Mouse (Mus musculus): ENCODE data around the gene Mfn2.
A peak's percentile ranks its signal among the peaks of the same experiment; 100 is the strongest.

The Mfn2 gene

DNA sequence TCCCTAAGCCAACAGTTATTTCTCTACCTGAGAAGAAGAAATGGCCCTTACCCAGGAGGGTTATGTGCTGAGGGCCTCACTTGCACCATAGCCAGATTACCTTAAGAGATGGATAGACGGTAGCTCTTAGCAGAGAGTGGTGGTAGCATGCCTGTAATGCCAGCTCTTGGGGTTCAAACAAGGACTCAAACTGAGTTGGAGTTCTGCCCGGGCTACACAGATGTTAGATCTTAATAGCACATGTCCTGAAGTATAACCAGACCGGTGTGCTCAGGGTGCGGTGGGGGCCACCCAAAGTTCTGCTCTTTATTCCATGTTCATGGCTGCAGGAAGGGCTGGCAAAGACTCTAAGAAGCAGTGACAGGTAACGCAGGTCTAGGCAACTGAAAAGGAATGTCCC, 5.0 kb upstream of the Mfn2 start:
- DNase-seq, result no peak

DNA sequence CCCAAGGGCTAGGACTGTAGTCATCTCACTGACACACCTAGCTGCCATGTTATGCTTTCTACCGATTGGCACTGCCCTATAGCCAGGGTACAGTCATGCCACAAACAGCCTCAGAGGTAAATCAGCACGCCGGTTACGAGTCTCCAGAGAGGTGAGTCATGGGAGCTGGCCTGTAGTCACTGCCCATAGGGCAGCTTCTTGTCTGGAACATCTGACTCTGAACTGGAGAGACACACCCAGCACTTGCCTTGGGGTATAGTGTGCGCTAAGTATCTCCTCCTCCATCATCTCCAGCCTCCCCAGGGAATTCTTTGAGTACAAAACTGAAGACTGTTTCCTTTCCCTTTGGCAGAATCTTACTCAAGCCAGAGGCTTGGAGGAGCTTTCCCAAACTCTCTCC, 1.7 kb upstream of the Mfn2 start:
- DNase-seq, result no peak

DNA sequence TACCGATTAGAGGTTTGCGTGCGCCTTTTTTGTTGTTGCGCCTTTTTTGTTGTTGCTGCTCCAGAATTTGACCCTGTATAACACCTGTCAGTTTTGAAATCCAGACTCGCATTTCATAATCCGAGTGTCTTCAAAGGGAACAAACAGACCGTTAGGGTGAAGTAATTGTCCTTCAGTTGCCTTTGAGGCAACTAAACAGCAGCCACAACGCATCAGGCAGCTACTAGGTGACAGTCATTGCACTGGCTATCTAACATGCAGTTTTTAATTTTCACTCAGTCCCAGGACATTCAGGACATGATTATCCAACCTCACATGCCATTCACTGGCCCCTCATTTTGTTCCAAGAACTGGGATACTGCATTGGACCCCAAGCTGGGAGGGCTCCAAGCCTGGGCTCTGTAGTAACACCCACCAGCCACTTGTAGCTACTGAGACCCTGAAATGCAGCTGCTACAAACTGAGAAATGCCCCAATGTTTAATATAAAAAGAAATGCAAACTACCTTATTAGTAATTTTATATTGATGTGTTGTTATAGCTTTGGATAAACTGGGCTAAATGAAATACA, 671 bp upstream of the Mfn2 start:
- DNase-seq, result no peak

DNA sequence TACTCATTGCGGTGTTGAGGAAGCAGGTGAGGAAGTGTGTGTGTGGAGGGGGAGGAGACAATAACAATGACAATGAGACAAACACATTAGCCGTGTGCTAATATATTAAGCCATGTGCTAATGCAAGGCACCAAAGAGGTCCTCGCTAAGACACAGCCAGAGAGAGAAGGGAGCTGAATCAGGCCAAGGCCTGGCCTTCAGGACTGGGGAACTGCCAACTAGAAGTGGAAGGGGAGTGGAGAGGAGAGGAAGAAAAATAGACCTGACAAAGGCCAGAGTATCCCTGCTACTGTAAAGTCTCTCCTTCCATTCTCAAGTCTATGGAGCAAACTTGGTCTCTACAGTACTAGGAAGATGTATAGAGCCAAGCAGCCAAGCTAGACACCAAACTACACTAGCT, 903 bp downstream of the Mfn2 start:
- no peak for DNase-seq

DNA sequence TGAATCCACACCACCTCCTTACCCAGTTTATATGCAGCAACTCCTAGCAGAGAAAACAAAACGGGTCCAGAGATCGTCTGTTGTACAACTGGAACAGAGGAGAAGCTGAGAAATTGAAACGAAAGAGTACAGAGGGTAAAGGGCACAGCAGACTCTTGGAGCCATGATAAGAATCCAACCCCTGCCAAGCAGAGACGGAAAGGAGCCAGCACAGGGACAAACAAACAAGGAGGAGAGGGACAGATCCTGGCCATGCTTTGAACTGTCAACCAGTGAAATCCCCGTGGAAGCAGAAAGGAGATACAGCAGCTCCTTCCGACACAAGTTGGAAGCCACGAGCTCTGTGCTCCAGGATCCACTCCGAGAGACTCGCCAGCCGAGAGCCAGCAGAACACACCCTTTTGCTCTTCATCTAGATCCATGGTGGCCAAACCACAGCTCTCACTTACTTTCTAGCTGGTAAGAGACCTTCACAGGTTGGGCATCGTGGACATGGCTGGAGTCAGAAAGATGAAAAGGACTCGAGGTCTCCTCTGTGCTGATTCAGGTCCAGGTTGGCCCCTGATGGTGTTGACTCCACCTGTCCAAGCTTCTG, 1.5 kb downstream of the Mfn2 start:
- peak in 1 of 2 experiments; percentile 27 for DNase-seq

DNA sequence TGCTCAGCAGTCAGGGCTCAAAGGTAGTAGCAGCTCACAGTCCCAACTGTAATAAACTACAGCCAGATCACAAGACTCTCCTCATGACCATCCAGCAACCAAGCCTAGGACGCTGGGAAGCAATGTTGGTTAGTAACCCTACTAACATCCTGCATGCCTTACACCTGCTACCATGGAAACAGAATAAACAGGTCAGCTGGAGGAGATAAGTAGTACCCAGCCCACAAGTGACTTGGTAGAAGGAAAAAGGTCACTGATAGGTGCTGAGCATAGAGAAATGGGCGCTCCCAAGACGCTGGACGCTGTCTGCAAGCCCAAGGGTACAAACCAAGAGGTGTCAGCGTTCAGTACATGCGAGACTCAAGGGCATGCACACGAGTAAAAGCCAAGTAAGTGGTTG, 4.1 kb downstream of the Mfn2 start:
- peak in 1 of 2 experiments; percentile 14 for DNase-seq

DNA sequence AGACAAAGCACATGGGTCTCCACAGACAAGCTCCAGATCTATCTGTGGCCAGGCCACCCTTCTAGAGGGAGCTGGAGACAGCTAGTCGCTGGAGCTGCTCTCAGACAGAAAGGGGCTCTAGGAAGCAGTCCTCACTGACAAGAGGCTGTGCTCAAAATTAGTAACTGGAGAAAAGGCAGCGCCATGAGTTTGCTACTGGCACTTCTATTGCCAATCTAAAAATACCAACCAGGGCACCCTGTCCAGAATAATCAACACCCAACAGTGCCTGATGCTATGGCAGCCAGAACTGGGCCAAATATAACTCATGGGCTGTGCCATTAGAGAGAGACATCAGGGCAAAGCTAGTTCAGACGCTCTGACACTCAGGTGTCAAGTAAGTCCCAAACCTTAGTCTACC, 7.2 kb downstream of the Mfn2 start:
- no peak for DNase-seq

DNA sequence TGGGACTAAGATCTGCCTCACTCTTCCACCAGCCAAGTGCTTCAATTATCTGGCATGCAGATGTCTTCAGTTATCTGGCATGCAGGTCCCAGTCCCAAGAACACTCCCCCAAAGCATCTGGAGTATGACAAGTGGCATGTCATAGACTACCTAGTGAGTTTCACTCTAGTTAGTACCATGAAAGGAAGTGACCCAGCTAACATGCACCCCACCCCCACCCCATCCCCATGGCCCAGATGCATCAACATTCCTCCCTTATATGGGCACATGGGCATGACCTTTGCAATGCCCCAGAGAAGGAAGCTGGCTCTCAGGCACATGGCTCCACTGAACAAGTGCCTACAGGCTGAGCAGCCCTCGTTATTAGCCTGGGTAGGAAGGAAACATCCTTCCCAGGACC, 8.1 kb downstream of the Mfn2 start:
- DNase-seq, result no peak

DNA sequence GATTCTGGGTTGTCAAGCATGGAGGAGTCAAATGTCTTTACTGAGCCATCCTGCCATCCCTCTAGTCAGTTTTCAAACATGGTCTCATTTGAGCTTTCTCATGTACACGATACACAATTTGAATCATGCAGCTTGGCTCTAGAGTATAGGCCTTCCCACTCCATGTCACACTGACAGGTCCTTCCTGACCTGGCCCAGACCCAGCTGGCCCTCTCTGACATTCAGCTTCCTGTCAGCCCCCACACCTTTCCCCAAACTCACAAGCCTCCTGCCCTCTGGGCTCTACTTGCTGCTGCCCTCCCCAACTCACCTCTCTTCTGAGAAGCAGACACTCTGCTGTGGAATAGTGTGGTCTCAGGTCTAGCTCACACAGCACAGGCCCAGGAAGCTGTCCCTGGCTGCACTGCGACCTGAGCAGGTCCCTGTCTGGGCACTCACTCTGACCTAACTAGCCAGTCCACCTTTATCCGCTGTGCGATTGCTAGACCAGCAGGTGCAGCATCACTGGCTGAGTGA, 8.6 kb downstream of the Mfn2 start:
- no peak for DNase-seq

DNA sequence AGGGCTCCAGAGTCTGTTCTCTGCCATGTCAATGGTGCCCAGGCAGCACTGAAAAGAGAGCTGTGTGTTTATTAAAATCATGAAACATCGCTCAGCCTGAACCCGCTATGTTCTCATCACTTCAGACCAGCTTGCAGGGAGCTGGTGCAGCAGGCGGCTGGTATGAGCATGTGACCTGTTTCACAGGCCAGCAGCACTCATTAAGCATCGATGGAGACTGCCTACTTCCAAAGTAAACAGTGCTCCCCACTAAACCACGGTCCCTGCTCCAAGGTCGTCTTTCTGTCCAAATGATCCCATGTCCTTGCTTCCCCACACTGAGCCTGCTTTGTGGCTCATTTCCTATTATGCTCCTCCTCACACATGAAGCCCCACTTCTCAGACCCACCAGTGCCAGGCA, 14.2 kb downstream of the Mfn2 start:
- peak; percentile 12 to 40 for DNase-seq

DNA sequence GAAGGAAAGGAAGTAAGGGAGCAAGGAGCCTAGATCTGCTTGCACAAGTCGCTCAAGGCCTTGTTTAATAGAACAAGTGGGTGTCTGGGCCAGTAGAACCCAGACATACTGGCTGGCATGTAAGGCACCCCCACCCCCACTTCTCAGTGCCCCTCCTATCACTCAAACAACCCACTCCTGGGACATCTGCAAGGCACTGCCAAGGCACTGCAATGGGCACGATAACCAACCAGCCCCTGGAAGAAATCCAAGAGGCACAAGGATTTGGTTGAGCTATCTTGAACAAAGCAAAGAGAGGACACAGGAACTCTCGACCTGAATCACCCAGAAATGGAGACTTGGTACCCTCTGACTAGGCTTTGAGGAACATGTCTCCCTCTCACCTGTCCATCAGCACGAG, 16.3 kb downstream of the Mfn2 start:
- DNase-seq, result no peak

DNA sequence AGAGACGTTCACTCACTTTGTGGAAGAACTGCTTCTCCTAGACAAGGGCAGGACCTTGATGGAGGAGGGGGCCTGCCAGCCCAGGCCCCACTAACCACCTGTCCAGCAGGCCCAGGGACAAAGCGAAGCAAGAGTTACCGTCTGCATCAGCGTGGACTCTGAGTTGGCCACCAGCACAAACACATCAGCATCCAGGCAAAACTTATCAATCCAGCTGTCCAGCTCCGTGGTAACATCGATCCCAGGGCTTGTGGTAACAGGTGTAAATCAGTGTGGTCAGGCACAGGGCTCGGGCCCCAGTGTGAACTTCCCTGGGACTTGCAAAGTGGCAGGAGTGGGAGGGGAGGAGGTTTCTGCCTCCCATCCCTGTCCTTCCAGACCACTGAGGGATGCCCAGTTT, 17.2 kb downstream of the Mfn2 start:
- no peak for DNase-seq

DNA sequence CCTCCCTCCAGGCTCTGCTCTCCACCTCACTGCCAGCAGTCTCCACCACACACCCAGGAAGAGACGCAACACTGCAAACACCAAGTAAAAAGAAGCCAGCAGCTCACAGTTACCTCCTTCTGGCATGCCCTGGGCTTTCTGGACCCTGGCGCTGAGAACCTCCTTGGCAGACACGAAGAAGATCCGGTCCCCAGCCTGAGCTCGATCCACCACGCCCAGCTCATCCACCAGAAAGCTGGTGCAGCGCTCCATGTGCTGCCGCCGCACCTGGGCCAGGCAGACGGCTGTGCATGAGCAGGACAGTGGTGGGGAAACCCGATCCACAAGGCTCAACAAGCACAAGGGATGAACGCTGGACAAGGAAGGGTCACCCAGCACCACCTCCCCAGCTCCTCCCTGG, 18.3 kb downstream of the Mfn2 start:
- DNase-seq, result no peak

DNA sequence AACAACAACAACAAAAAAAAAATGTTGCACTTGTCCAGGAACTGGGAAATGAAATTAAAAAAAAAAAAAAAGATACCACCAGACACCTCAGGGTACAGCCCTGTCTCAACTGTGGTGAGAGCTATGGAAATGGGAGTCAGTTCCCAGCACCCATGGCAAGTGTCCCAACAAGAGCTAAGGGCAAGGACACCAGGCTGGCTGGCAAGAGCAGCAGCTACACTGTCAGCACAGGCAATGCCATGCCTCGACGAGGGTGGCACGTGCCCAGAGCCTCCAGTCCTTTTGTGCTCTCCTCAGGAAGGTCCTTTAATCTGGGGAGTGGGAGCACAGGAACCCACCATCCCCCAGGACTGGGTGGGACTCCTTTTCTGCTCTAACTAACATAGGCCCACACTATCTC, 20.4 kb downstream of the Mfn2 start:
- DNase-seq, result no peak

DNA sequence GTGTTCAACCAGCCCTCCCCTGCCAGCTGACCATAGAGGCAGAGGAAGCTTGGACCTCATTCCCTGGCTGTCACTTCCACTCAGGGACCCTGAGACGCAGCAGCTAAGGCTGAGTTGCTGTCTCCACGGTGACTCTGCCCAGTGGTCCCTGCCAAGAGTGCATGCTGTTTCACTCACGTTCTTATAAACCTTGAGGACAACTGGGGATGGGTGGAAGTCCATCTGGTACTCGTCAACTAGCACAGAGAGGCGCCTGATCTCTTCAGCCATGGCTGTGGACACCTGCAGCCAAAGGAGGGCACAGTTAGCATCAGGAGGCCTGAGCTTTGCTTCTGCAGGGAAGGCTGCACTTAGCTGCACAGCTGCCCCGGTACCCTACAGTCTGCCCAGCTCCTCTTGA, 21.5 kb downstream of the Mfn2 start:
- DNase-seq, result no peak

DNA sequence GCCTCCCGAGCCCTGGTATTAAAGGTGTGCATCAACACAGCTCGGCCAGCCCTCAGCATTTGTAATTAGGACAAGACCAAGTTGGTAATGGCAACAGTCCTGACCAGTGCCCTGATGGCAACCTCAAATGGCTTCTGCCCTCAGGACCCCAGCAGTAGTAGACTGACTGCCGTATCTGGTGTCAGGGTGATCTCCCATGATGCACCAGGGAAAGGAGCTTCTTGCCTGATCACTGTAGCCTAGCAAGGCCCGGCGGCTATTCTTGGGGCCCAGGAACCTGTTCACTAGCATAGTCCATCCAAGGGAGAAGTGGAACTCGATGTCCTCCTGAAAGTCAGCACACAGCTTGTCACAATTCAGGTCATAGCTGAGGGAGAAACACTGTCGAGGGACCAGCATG, 22.7 kb downstream of the Mfn2 start:
- DNase-seq, result no peak

DNA sequence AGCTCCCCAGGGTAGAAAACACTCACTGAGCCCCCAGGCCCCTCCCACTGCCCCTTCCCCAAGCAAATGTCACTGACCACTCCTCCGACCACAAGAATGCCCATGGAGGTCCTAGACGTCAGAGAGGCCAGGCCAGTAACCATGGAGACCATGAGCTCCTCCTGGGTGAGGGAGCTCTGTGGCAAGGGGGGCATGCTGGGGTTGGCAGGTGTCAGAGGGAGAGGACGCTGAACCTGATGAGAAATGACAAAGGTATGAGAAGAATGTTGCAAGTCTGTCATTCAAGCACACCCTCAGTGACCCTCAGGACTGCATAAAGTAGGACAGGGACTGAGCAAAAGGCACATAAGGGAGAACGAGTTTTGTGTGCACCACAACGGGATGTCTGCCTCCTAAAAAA, 24.6 kb downstream of the Mfn2 start:
- DNase-seq, result no peak

DNA sequence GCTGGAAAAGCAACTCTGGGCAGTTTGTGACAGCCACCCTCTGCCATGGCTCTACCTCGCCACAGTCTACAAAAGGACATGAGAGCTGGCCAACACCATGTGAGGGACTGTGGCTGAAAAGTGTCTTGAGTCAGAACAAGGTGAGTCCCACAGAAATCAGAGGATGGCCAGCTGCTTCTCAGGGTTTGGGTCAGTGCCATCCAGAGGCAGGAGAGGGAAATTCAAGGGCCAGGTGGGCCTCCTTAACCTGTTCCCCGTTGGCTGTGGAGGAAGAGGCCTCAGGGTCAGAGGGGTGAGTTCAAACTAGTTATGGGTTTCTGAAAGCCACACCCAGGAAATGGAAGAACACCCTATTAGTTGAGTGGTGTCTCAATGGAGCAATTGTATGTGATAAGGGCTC, 25.0 kb downstream of the Mfn2 start:
- DNase-seq, result no peak

DNA sequence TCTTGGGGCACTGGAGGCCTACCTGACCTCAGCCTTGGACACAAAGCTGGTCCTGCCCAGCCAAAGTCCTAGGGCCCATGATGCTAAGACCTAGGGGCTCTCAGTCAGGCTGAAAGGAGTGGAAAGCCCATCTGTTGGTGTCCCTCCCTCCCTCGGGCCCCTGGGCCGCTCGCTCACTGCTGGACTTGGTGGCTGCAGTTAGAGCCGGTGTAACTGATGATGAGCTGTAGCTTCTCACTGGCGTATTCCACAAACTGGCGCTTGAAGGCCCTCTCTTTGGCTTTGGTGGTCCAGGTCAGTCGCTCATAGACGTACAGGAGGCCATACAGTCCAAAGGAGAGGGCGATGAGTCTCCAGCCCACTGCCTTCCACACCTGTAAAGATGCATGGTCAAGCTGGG, 26.0 kb downstream of the Mfn2 start:
- no peak for DNase-seq

DNA sequence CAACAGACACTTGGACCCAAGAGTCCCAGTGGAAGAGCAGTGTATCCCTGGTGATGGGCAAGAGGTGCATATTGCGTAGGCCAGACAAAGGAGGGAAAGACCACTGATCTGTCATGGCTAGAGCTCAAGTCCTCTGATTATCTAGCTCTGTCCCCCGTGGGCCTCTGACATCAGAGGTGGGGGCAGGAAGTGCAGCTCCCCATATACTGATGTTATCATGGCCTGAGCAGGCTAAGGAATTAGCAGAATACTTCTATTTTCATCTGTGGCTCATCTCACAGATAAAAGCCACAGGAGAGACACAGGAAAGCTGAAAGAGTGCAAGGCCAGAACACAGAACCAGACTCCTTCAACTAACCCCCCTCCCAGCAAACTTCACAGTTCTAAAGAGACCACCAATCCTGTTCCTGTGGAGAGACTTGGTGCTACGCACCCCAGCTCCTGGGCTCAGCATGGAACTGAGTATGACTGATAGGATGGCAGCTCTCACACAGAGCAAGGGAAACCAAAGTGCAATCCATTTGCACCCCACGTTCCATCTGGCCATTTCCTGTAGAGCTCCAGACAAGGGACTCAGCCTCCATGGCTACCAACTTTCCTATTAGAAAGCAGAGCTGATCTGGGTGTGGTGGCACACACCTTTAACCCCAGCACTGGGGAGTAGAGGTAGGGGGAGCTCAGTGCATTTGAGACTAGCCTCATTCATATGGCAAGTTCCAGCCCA, 28.5 kb downstream of the Mfn2 start:
- DNase-seq, result no peak

DNA sequence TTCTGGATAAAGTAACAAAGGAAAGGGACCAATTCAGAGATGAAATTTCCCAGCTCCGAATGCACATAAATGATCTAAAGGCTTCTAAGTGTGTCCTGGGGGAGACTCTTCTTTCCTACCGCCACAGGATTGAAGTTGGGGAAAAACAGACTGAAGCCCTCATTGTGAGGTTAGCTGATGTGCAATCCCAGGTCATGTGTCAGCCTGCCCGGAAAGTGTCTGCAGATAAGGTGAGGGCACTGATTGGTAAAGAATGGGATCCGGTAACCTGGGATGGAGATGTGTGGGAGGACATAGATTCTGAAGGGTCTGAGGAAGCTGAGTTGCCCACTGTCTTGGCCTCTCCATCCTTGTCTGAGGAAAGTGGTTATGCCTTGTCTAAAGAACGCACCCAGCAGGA, 35.3 kb downstream of the Mfn2 start:
- no peak for DNase-seq

DNA sequence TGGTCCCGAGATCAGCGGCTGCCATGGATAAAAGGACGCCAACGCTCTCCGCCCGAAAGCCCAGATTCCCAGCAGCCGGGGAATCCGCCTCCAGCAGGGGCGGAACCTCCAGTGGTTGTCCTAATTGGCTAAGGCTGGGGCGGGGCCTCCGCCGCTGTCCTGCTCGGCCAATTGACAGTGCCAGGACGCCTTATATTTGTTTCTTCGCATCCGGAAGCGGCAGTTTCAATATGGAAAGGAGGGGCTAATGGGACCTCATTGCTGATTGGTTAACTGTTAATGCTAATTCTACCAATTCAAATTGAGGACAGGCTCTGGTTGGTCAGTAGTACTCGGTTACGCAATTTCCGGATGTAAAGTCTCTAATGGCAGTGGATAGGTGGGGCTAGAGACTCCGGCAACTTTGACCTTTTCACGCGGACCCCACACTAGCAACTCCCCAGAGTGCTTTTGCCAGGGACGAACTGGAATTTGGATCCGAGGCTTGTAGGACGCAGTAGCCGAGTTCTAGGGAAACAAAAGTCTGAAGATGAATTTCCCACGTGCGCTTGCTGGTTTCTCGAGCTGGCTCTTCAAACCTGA, 36.0 kb downstream of the Mfn2 start, which contains the start of the genes Miip and Fv1:
Gene Miip, minus strand, starts transcription at position 367 of the 582 bp plus-strand sequence.
Gene Fv1, plus strand, starts transcription at position 530 of the 582 bp plus-strand sequence.
- peak; percentile 96 to 99 for DNase-seq

DNA sequence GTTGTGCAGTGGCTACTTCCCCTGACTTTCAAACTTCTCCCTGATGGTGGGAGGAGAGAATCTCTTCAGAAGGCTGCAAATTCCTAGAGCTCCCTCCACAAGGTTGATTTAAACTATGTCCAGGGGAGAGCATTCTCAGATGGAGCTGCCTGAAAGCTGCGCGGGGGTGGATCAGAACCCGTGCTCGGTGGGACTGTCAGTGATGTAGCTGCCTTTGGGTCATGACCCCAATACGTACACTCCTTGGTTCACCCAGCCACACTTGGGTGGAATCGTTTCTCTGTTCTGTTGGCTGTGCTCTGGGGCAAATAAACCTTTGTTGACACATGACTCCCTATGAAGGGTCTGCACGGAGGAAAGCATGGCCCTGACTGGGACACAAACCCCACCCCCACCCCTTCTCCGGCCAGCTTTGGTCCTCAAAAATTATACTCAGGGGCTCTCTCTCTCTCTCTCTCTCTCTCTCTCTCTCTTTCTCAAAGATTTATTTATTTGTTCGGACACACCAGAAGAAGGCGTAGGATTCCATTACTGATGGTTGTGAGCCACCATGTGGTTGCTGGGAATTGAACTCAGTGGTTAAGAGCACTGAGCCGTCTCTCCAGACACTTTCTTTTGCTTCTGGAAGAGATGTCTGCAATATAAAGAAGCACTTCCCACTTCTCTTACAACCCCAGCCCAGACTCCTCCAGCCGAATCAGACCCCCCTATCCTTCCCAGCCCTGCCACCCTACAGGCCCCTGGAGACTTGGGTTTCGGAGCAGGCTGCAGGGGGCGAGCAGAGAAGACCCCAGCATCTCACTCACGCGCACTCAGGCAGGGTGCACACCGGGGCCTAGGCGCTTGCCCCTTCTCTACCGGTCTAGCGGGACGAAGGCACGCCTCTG, 36.7 kb downstream of the Mfn2 start:
- DNase-seq, result no peak

All from kidney, postnatal 25 days (tissue).